Mouse (Mus musculus) right cerebral cortex, postnatal 4 days (tissue): ENCODE measurements at regions not wholly inside any gene's neighbourhood (a gene's known extent, or its start where the extent isn't known, plus 50 kb on each side); places are given as distances from the start of the nearest gene placed in this dataset.
A peak's percentile ranks its signal among the peaks of the same experiment; 100 is the strongest.

Experiments used
- DNase-seq: peaks from one replicate; pipeline ENCODE4 v3.0.0-alpha.2; 2022

DNA sequence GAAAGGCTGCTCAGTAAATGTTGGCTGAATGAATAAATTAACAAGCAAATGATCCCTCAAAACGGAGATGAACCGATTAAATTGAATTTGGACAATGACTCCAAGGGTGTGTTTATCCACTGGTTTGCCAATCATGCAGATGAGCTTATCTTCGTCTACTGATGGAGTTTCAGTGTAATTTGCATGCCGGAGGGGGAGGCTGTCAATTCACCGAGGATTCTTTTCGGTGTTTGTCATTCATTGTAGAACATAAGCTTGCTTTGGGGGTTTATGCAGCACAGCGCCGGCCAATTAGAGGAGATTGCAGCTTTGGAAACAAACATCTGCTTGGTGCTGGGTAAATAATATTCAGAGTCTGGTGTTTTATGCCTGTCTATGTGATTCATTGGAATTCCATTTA is 132.7 kb downstream of the Otoa start:
- DNase-seq = no peak

DNA sequence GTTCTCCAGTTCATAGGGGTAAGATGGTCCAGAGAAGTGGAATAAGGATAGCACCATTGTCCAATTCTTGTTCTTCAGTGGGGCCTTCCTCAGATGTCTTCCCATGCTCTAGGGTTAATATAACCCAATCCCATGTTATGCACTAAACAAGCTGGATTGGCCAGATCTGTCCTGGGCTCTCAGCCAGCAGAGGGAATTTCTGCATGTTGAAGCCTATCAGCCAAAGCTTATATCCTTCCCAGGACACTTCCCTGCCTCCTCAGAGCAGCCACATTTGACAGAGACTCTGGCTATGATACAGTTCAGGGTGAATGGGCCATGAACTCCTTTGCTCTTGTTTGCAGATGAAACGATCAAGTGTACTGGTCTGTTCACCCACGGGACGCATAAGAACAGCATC is 133.6 kb downstream of the Otoa start:
- DNase-seq = peak; percentile 27

DNA sequence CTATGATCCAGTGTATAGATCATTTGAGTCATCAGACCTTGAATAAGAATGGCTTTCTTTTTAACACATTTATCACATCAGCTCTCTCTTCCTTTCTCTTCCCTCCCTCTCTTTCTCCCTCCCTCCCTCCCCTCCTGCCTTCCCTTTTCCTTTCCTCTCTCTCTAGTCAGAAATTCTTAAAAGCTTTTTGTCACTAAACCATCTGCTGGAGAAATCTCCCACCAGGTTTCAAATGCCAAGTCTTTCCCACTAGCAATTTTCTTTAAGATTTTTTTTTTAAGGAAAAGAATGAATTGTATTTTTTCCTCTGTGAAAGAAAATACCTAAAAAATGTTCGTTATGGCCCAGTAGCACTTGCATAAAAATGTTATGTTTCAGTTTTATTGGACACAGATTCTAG is 134.3 kb downstream of the Otoa start:
- no peak for DNase-seq

DNA sequence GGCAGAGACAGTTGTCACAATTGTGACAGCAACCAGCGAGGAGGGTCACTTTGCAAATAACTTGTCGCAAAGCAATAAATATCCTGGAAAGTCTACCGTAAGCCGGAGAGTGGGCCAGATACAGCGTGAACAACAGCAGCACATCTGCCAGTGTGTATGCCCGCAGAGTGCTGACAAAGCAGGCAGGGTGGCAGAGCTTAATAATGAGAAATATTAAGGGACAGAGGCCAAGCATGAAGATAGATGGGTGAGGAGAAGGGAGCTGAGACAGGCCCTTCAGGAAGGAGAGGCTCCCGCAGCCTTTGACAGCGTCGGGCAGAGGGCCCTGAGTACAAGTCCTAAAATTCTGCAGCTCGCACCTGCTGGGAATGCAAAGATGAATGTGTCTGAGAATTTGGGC is 136.6 kb downstream of the Otoa start:
- DNase-seq = no peak

DNA sequence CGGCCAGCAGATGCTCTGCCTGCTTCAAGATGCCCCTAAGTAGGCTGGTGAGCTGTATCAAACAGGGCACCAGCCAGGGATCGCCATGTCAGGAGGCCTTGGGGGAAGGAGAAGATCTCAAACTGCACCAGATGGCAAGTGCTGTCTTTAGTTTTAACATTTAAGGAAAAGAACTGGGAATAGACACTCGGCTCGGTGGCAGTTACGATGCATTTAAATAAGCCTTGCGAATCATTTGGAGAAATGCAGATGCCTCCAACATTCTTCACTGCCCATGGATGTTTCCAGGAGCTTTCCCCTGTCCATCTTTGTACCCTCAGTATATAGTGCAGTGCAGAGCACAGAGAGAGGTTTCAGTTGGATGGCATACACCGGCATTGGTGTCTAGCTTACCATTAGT is 139.7 kb downstream of the Otoa start:
- no peak for DNase-seq

DNA sequence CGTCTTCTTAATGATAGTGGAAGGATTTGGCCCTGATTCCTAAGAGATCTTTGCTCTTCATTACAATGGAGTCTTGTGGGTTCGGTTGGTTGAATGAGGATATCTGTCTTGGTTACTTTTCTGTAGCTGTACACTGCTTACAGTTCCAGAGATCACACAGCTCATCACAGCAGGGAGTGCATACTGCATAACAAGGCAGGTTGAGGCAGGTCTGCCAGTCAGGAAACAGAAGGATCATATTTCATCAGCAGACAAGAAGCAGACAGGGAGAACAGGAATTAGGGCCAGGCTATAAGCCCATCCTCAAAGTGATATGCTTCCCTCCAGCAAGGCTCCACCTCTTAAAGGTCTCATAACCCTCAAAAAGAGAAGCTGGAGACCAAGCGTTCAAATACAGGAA is 150.4 kb downstream of the Otoa start:
- no peak for DNase-seq

DNA sequence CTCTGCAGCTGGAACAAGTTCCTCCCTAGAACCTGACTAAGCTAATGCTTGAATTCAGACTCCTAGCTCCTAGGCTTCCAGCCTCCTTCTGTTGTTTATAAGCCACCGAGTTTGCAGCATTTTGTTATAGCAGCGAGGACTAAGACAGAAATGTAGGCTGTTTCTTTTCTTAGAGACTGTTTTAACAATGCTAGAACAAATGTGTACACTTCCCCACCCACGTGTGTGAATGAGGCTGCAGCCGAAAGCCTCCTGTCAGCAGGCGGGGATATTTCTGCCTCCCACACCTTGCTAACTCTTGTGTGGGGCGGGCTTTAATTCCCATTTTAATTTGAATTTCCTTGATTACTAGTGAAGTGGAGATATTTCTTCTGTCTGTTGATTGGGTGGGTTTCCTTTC is 153.4 kb downstream of the Otoa start:
- no peak for DNase-seq

DNA sequence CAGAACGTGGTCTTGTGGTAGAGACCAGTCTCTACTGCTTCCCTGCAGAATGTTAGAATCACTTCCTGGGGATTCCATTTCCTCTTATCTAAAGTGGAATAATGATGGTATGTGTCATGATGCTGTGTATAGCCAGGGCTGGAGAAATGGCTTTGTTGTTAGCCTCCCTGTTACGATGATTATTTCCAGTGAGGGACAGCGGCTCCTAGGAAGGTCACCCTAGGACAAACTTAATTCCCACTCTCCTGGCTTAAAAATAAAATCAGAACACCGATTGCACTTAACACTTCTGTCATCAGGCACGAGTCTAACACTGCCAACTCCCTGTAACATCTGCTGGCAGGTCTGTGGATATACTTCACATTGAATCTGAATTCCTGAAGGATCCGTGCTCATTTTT is 151.9 kb upstream of the Hs3st2 start:
- no peak for DNase-seq

DNA sequence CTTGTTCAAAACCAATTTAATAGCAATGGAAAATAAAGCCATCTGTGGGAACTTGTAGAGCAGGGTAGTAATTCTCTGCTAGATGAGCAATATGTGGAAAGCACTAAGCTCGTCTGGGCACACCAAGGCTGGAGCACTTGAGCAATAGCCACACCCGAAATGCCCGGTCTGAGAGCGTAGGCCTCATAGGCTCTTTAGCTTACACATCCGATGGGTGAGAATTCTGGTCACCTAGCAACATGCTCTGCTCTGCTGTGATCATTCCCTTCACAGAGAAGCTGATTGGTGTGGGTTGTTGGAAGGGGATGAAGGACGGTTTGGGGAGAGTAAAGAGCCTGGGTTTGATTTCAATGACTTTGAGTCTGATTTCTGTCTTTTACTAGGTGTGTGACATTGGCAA is 143.8 kb upstream of the Hs3st2 start:
- no peak for DNase-seq

DNA sequence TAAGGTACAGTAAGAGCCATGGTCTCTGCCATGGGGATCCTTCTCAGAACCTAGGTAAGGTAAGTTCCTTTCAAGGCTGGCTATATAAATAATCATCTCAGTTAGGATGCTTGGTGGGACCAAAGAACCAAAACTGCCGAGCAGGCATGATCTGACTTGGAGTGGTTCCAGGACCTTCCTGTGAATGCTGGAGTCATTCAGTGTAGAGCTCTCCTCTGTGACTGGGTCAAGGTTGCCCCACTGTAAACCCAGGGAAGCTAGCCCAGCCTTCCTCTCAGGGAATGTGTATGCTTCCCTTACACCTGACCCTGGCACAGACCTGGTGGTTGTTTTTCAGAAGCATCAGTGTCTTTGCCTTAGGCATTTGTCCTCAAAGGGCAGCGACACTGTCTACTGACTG is 134.2 kb upstream of the Hs3st2 start:
- DNase-seq = no peak

DNA sequence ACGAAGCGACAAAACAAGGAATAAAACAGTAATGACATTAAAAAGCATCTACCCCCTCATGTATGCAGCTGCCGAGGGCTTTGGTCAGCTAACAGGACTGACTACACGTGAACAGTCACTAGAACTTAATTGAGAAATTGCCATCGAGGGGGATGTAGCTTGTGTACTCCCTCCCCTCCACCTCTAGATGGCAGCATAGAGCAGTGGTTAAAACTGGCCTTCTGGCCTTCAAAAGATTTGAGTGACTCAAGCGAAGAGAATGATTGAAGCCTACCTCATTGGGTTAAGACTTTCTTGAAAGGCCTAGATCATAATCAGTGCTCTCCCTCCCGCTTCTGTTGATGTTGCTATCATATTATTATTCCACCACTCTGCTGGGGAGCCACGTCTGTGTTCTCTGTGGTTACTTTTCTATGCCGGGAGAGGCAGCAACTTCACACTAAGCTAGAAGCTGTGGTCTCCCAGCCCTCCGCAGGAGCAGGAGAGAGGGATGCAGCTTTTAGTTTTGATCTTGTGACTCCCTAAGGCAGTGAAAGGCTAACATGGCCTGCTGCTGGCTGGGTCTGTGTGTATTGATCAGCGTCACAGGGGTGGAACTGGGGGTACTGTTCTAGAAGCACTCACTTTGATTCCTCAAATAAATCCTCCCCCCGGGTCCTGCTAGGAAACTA is 132.7 kb upstream of the Hs3st2 start:
- DNase-seq = no peak

DNA sequence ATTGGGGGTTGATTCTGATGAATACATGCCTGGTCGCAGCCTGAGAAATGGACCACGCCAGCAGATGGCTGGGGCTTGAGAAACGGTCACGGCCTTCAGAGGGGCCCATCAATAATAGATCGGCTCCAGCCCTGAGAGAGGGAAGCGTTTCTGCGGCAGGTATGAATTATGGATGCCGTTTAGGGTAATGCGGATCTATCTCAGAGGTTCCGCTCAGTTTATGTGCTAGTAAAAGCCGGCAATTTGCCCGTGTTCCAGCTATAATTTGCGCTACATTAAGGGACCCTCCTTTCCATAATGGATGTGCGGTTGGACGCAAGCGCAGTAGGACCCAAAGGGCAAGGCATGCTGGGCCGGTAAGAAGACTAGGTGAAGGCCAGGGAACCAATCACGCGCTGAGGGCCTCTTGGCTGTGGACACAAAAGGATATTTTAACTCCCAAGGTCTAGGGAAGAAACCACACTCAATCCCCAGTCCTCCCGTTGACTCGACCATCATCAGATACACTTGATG is 132.1 kb upstream of the Hs3st2 start:
- no peak for DNase-seq

DNA sequence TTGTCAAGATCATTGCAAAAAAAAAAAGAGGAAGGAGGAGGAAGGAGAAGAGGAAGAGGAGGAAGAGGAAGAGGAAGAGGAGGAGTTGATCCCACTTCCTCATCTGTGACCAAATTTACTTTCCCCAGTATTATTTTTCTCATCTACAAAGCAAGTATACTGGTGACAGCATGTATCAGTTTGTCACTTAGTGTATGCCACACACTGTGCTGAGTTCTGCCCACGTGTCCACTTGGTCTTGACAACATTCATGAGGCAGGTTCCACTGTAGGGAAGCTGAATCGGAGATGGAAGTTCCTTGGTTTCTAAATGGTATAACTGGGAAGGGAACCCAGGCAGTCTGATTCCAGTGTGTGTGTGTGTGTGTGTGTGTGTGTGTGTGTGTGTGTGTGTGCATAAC is 122.3 kb upstream of the Hs3st2 start:
- DNase-seq = no peak

DNA sequence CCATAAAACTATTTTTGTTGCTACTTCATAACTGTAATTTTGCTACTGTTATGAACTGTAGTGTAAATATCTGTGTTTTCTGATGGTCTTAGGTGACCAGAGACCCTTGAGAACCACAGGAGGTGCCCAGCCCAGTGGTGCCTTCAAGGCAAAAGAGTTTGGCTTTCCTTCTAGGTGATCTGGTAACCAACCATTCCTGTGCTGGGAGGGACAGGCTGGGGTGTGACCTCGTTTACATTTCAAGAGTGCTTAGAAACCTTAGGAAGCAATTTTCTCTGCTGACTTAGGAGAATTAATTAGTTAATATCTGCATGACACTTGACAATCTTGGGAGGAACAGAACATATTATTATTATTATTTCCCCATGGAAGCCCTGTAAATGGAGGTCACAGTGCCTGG is 111.1 kb upstream of the Hs3st2 start:
- no peak for DNase-seq

DNA sequence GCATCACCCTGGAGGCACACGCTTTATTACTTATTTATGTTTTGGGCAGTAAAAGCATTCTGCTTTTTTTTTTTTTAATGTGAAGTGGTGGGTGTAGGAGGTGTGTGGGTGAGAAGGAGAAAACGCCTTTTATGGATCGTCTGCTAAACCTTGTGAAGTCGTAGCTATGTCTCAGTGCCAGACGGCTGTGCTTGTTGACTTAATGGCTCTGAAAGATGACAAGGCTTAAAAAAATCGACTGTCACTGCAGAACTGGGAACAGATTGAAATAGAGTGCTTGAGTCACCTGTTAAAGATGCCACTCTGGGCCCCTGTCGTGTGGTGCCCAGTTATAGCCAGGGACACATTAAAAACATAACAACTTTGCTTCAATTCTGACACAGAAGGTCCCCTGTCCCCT is 109.5 kb upstream of the Hs3st2 start:
- no peak for DNase-seq

DNA sequence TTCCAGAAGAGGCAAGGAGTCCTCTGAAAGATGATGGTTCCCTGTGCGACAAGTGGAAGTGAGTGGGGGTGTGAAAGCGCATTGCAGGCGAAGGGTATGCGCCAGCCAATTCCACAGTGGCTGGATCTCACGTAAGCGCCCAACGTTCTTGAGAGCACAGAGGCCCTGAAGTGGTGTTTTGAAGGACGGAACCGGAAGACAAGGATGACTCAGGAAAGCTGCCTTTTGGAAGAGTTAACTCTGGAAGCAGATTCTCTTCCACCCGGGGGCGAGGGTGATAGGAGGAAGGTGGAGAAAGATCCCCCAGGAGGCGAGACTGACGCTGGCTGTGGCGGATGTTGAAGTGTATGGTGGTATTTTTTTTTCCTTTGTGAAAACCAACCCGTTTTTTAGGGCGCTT is 101.9 kb upstream of the Hs3st2 start:
- no peak for DNase-seq

DNA sequence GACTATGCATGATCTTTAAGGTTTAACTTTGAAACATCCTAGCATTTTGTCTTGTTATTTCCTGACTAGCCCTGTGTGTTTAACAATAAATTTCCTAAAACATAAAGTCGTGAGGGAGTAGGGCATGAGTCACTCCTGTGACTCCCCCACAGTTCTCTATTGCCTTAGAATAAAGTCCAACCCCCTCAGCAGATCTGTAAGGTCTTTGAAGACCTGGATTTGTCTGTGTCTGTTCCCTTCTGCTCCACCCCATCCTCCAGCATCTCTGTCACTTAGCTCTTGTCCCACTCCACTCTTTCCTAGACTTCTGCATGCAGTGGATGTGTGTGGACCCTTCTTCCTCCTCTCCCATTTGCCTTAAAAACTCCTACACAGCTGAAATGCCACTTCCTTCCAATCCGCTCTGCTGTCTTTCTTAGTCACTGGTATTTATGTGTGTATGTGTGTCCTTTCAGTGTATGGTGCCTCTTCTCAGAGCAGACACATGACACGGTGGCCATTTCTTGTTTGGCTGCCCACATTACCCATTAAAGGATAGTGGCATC is 95.4 kb upstream of the Hs3st2 start:
- DNase-seq = no peak

DNA sequence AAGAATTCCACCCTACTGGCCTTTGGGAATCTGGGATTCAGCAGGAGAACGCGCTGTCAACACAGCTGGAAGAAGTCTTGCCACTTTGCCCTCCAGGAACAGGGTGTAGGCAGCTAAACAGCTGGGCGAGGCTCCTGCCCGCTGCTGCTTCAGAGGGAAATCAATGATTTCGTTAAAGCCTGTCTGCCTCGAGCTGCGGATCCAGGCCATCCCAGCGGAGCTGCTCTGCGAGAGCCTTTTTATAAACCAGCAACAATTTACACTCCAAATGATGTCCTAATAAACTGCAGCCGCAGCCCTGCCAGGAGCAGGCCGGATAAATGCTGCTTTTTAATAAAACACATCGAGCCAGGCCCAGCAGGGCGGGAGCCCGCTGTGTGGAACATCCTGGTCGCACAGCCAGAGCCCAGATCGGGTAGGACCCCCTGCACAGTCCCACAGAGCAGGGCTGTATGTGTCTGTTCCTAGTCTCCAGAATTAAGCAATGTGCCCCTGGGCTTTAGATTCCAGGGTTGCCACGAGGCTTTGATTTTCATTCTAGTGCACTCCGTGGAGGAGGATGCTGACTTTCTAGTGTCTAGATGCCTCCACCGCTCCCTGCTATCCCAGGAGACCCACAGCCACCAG is 78.6 kb upstream of the Hs3st2 start:
- peak; percentile 5 for DNase-seq

DNA sequence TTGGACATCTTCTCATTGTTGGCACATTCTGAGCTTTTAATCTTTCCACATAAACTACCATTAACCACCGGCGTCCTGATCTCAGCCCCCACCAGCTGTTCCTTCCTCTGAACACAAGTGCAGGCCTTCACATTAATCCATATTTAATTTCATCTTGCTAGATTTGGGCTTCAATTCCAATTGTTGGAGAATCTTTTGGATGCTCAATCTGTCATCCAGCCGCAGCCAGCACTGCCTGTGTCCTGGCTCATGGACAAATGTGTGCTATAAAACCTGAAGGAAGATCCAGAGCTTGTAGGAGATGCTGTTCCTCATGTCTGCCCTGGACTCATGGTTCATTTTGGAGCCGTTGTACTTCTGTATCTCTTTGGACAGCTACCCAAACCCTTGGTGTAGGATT is 77.1 kb upstream of the Hs3st2 start:
- DNase-seq = no peak

DNA sequence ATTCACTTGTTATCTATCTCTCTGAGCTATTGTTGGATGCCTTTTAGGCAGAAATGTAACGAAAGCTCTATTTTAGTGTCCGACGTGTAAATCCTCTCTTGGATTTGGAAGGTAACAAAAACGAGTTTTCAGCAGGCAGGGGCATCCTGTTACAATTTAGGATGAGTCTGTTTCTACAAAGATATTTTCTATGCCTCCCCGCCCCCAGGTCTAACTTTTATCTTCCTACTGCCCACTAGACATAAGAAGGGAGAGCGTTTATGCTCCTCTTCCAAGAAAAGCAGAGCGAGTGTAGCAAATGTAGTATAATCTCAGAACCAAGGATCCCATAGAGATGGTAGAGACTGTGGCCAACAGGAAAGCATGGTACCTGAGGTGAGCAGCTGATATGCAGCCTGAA is 62.4 kb upstream of the Hs3st2 start:
- DNase-seq = no peak

DNA sequence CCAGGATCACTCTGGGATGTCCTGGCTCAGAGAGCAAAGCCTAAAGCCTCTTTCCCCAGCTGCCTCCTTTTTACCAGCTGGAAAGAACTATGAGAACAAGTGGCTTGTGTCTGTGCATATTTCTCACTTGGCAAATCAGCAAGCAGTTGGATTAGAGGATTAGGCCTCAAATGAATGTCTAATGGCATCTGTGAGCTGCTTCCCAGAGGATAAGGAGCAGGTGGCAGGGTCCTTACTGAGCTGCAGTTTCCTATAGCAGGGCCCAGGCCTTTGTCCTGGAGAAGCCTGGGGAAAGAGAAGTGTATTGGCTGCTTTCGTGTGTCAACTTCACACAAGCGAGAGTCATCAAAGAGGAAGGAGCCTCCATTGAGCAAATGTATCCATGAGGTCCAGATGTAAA is 59.1 kb upstream of the Hs3st2 start:
- DNase-seq = no peak

DNA sequence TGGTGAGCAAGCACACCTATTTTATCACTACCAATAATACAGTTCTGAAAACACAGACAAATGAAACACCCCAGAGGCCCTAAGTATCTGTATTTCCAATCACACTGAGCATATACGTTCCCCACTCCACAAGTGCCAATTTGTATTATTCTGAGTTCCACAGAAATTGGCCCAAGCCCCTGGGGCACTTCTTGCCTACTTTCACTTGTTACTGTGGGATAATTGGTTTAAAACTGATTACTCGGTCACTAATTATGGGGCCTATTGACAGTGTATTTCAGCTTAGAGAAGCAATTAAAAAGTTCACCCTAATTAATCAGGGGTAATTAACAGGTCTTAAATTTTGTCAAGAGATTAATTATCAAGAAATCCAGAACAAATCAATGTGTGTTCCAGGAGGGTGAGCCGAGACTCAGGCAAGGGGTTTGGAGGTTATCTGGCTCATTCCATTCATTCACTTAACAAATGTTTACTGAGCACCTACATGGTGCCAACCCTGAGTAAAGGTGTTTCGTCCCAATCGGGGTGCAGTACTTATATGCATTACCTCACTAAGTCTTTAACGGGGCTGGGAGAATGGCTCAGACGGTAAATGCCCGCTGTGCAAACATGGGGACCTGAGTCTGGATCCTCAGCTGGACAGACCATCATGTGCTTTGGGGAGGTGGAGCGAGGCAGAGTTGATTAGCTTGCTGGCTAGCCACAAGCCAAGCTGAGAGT is 56.1 kb upstream of the Hs3st2 start:
- no peak for DNase-seq

DNA sequence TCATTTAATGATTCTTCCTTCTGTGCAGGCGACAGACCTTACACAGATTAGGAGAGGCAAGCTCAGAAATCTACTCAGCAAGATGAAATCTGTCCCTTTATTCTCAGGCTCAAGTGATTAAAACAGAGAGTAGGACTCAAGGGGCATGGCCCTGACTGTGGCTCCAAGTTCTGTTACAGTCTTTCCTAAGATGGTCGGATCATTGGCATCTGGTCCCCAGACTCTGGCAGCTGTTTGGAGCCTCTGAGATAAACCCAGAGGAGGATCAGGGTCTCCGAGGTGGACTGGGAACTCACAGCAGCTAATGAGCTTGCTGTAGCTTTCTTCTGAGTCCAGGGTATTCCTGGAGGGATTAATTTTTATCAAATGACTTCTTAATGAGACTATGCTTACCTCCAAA is 51.7 kb upstream of the Hs3st2 start:
- no peak for DNase-seq
